Mouse (Mus musculus) left cerebral cortex, postnatal 10 days (tissue): ENCODE results near the gene Ubqln5. TPM values are rescaled to one million over a fixed set of nuclear protein-coding genes. Genes with fewer than 3 reads are reported as not detected.

ENCODE experiments used
- DNase-seq, 2 experiments: peaks; one replicate each; pipeline ENCODE4 v3.0.0; 2021 to 2022; ENCODE audit warnings: low spot score in 2 of 2, mixed read lengths in 1 of 2; ENCODE audit errors: extremely low spot score in 1 of 2
- intact Hi-C: fragments of 180-260 bp; cut with DNase I; formaldehyde crosslinking; loops from one replicate; pipeline ENCODE4 v1.15.1; 2025
- total RNA-seq, 2 experiments: library from RNA; stranded (reverse); gene quantifications; 2 replicates each; pipeline ENCODE4 v1.2.3; 2021

Ubqln5 gene
- not detected for total RNA-seq

- intact Hi-C loops, result no loop called here
Observed at GRCm38 (mm10) chr7:104129726-104130125, at the start of gene Ubqln5. Ubqln5 (minus strand) TSS chr7:104129826.

GRCm38 (mm10) chr7:104179074-104179473 is 49.4 kb upstream of the Ubqln5 start:
- intact Hi-C loops, result no loop called here
- DNase-seq, result no peak

More at GRCm38 (mm10) chr7:104129726-104130125, at the start of gene Ubqln5:
- no peak for DNase-seq

- DNase-seq, result no peak
- intact Hi-C loops, result no loop called here
Observed at GRCm38 (mm10) chr7:104178422-104179054, 48.9 kb upstream of the Ubqln5 start.

GRCm38 (mm10) chr7:104175085-104175484 is 45.5 kb upstream of the Ubqln5 start:
- intact Hi-C loops, result no loop called here
- no peak for DNase-seq

- DNase-seq, result peak; percentile 9 to 20
- intact Hi-C loops, result no loop called here
Observed at GRCm38 (mm10) chr7:104169634-104170204, 40.1 kb upstream of the Ubqln5 start.

GRCm38 (mm10) chr7:104167105-104167504 is 37.5 kb upstream of the Ubqln5 start:
- DNase-seq, result no peak
- intact Hi-C loops, result no loop called here

- DNase-seq, result no peak
- intact Hi-C loops, result no loop called here
Observed at GRCm38 (mm10) chr7:104150456-104150855, 20.8 kb upstream of the Ubqln5 start, which contains the start of gene Ubqlnl. Ubqlnl (minus strand) TSS chr7:104150556.

- intact Hi-C loops, result no loop called here
- no peak for DNase-seq
Observed at GRCm38 (mm10) chr7:104143179-104143578, 13.6 kb upstream of the Ubqln5 start, which contains the start of gene Ubqln3. Ubqln3 (minus strand) TSS chr7:104143279.

GRCm38 (mm10) chr7:104137305-104137704 is 7.7 kb upstream of the Ubqln5 start, which contains the start of gene Olfr643:
Olfr643 (minus strand) TSS chr7:104137405.
- no peak for DNase-seq
- intact Hi-C loops, result no loop called here

- intact Hi-C loops, result no loop called here
- DNase-seq, result no peak
Observed at GRCm38 (mm10) chr7:104104757-104104972, 25.0 kb downstream of the Ubqln5 start, which contains the start of gene Olfr646. Olfr646 (plus strand) TSS chr7:104104873.

- intact Hi-C loops, result no loop called here
- DNase-seq, result no peak
Observed at GRCm38 (mm10) chr7:104103913-104104756, 25.5 kb downstream of the Ubqln5 start.

GRCm38 (mm10) chr7:104085365-104085764 is 44.3 kb downstream of the Ubqln5 start, which contains the start of gene Olfr645:
Olfr645 (minus strand) TSS chr7:104085465.
- intact Hi-C loops, result no loop called here
- DNase-seq, result no peak

Other genes with a start within 250 kb of the Ubqln5 start
- not detected for gene Olfr66, start 243.6 kb downstream of the Ubqln5 start, total RNA-seq
- gene Olfr64, start 235.3 kb downstream of the Ubqln5 start, total RNA-seq, result not detected
- gene Olfr65, start 226.3 kb downstream of the Ubqln5 start, total RNA-seq, result under 1 TPM in 1 of 2 experiments, not detected in 1; 0.19 TPM
- not detected for gene Olfr631, start 201.0 kb downstream of the Ubqln5 start, total RNA-seq
- under 1 TPM in 1 of 2 experiments, not detected in 1; 0.26 TPM for gene Olfr632, start 195.5 kb downstream of the Ubqln5 start, total RNA-seq
- gene Olfr633, start 185.4 kb downstream of the Ubqln5 start, total RNA-seq, result not detected
- gene Olfr635, start 158.7 kb downstream of the Ubqln5 start, total RNA-seq, result under 1 TPM; 0.04 to 0.06 TPM
- not detected for gene Olfr638, start 131.1 kb downstream of the Ubqln5 start, total RNA-seq
- gene Olfr639, start 112.5 kb downstream of the Ubqln5 start, total RNA-seq, result under 1 TPM; 0.11 to 0.20 TPM
- gene Olfr640, start 104.3 kb downstream of the Ubqln5 start, total RNA-seq, result not detected
- not detected for gene Olfr641, start 94.4 kb downstream of the Ubqln5 start, total RNA-seq
- gene Olfr642, start 77.2 kb downstream of the Ubqln5 start, total RNA-seq, result not detected
- not detected for gene 4930516K23Rik, start 68.4 kb downstream of the Ubqln5 start, total RNA-seq
- not detected for gene Olfr644, start 58.0 kb downstream of the Ubqln5 start, total RNA-seq
- gene Olfr645, start 44.4 kb downstream of the Ubqln5 start, total RNA-seq, result not detected
- gene Olfr646, start 25.0 kb downstream of the Ubqln5 start, total RNA-seq, result not detected
- gene Olfr643, start 7.6 kb upstream of the Ubqln5 start, total RNA-seq, result not detected
- gene Ubqln3, start 13.5 kb upstream of the Ubqln5 start, total RNA-seq, result not detected
- gene Ubqlnl, start 20.7 kb upstream of the Ubqln5 start, total RNA-seq, result not detected
- not detected for gene Olfm5, start 35.0 kb upstream of the Ubqln5 start, total RNA-seq
- gene Olfr648, start 53.6 kb upstream of the Ubqln5 start, total RNA-seq, result under 1 TPM; 0.34 to 0.43 TPM
- gene Olfr649, start 66.2 kb upstream of the Ubqln5 start, total RNA-seq, result not detected
- under 1 TPM; 0.63 to 0.75 TPM for gene Trim6, start 89.0 kb upstream of the Ubqln5 start, total RNA-seq
- gene Trim34a, start 114.6 kb upstream of the Ubqln5 start, total RNA-seq, result under 1 TPM; 0.88 to 0.99 TPM
- gene Trim5, start 158.3 kb upstream of the Ubqln5 start, total RNA-seq, result under 1 TPM; 0.43 to 0.49 TPM
- 1 to 10 TPM; 1.3 to 2.1 TPM for gene Trim12a, start 185.6 kb upstream of the Ubqln5 start, total RNA-seq
- gene Trim34b, start 199.6 kb upstream of the Ubqln5 start, total RNA-seq, result not detected
- 1 to 10 TPM in 1 of 2 experiments, under 1 TPM in 1; 0.83 to 1.0 TPM for gene Trim12c, start 223.5 kb upstream of the Ubqln5 start, total RNA-seq
- not detected for gene Trim30b, start 240.1 kb upstream of the Ubqln5 start, total RNA-seq